Mouse (Mus musculus) ES-Bruce4 (cell line): ENCODE results near the gene Atp6v0c.

Experiments
- EP300 ChIP-seq: IDR thresholded peaks from 2 replicates; pipeline ENCODE4 v1.6.1; 2011; ENCODE audit warnings: low read depth, low read length; ENCODE audit not compliant: insufficient read depth
- POLR2A ChIP-seq: IDR thresholded peaks from one replicate; pipeline ENCODE4 v1.8.1; 2011; ENCODE audit warnings: low read length; ENCODE audit not compliant: insufficient read depth

DNA sequence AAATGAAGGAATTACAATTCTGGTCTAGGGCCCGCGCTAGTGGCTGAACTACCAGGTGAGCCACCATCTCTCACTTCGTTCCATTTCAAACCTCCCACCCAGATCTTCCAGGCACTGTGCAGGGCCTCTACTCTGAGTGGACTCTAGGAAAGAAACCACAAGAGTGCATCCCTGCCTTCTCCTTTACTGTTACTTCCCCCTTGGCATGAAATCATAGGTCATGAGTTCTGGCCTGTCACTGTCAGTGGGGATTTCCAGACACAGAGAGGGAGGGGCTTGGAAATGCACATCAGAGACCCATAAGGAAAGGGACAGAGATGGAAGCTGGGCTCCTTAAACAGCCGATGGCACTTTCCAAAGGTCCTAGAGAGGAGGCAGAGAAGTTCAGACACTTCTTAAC lies 2.2 kb upstream of the Atp6v0c start:
- TF ChIP-seq EP300 (no peak), POLR2A (no peak)
